Mouse (Mus musculus) activated CD4-positive, CD25-positive, alpha-beta regulatory T cell (primary cell): ENCODE data around the gene Kctd6. TPM values are rescaled to one million over a fixed set of nuclear protein-coding genes. Genes with fewer than 3 reads are reported as not detected.

Source experiments
- polyA plus RNA-seq, 2 experiments: library from polyadenylated mRNA; unstranded; fragments of 100-300 nt; shearing (Covaris generic); gene quantifications; one replicate each; pipeline ENCODE4 v1.2.1; 2017

Kctd6 gene
- polyA plus RNA-seq: 10 to 100 TPM; 10.7 to 19.0 TPM

GRCm38 (mm10) chr14:8213803-8214224, at the start of gene Kctd6:
Gene Kctd6, plus strand, starts transcription at chr14:8214140.

GRCm38 (mm10) chr14:8172507-8173410, 41.2 kb upstream of the Kctd6 start, which contains the start of gene Pdhb:
Gene Pdhb, minus strand, starts transcription at chr14:8173025.

GRCm38 (mm10) chr14:8259166-8259565, 45.2 kb downstream of the Kctd6 start, which contains the start of gene Acox2:
Gene Acox2, minus strand, starts transcription at chr14:8259353.

Other genes with a start within 250 kb of the Kctd6 start
- gene Dnase1l3, start 219.6 kb upstream of the Kctd6 start, polyA plus RNA-seq: 1 to 10 TPM in 1 of 2 experiments, under 1 TPM in 1; 0.56 to 1.7 TPM
- 10 to 100 TPM; 17.8 to 19.3 TPM for gene Abhd6, start 211.2 kb upstream of the Kctd6 start, polyA plus RNA-seq
- gene Rpp14, start 133.8 kb upstream of the Kctd6 start, polyA plus RNA-seq: 10 to 100 TPM; 30.3 to 47.2 TPM
- gene Pxk, start 115.9 kb upstream of the Kctd6 start, polyA plus RNA-seq: 10 to 100 TPM; 62.1 to 66.7 TPM
- 100 to 1,000 TPM; 141 to 195 TPM for gene Pdhb, start 41.1 kb upstream of the Kctd6 start, polyA plus RNA-seq
- gene Acox2, start 45.2 kb downstream of the Kctd6 start, polyA plus RNA-seq: under 1 TPM in 1 of 2 experiments, not detected in 1; 0.12 TPM
- gene Fam107a, start 103.9 kb downstream of the Kctd6 start, polyA plus RNA-seq: not detected
- not detected for gene Oit1, start 164.6 kb downstream of the Kctd6 start, polyA plus RNA-seq